Mouse (Mus musculus) erythroblast, embryonic 14.5 days (primary cell): ENCODE measurements around the gene Scn11a.

Source experiments
- GATA1 ChIP-seq: IDR thresholded peaks from 2 replicates; pipeline ENCODE4 v1.6.1; 2012; ENCODE audit warnings: low read length, inconsistent platforms, mixed read lengths
- TAL1 ChIP-seq: IDR thresholded peaks from 3 replicates; pipeline ENCODE4 v1.6.1; 2012; ENCODE audit warnings: low read length, inconsistent platforms, mixed read lengths

DNA sequence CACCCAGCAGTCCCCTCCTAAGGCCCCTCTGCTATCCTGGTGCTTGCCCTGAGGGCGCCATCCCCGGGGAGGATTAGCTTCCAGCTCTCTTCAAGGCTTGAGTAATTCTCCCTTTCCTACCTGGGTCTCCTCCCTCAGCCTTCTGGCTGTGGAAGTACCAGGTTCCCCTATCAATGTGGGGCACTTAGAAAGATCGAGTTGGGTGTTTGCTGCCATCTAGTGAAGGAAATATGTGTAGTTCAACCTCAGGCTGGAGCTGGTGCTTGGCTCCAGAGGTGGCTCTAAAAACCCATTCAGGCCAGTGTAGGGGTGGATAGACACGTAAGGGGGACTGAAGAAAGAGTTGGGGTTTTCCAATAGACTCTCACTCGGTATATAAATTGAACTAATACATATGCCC, 73.7 kb downstream of the Scn11a start:
- TF ChIP-seq GATA1 (no peak), TAL1 (no peak)
